Mouse (Mus musculus) layer of hippocampus, postnatal 25 days (tissue): ENCODE measurements at regions not wholly inside any gene's neighbourhood (a gene's known extent, or its start where the extent isn't known, plus 50 kb on each side); places are given as distances from the start of the nearest gene placed in this dataset.

Experiments
- DNase-seq, 2 experiments: peaks; one replicate each; pipeline ENCODE4 v3.0.0; 2022; ENCODE audit warnings: mixed read lengths in 2 of 2, low spot score in 1 of 2; ENCODE audit errors: extremely low spot score in 1 of 2

GRCm38 (mm10) chrY:86743391-86743790 lies 373.2 kb upstream of the Gm21477 start:
- peak in 1 of 2 experiments; percentile 1 for DNase-seq
